Mouse (Mus musculus): ENCODE measurements at regions not wholly inside any gene's neighbourhood (a gene's known extent, or its start where the extent isn't known, plus 50 kb on each side); places are given as distances from the start of the nearest gene placed in this dataset.

- no peaks in the 10 kb centered on the region for H3K27me3 ChIP-seq (ENCODE audit: insufficient read depth, low read length)
- H3K9me3 ChIP-seq (ENCODE audit: low read length) = no peaks in the 10 kb centered on the region
- TF ChIP-seq CTCF (conservative IDR thresholded peaks at IDR 0.05; ENCODE audit: low read length) = no peak
- no peaks in the 10 kb centered on the region for H3K4me1 ChIP-seq (replicated peaks; ENCODE audit: low read depth, low read length)
- H3K4me3 ChIP-seq (replicated peaks; ENCODE audit: low read length) = no peak overlapping the region
- no peaks in the 10 kb centered on the region for H3K36me3 ChIP-seq (ENCODE audit: insufficient read depth, low read length)
These were observed 163.5 kb downstream of the Sem1 start for GRCm38 (mm10) chr6:6414654-6415610.

GRCm38 (mm10) chr6:6397997-6398396 lies 180.5 kb downstream of the Sem1 start:
- Histone ChIP-seq H3K27me3 (ENCODE audit: insufficient read depth, low read length) (no peaks in the 10 kb centered on the region), H3K36me3 (ENCODE audit: insufficient read depth, low read length) (no peaks in the 10 kb centered on the region), H3K9me3 (ENCODE audit: low read length) (no peaks in the 10 kb centered on the region), H3K4me3 (replicated peaks; ENCODE audit: low read length) (no peak overlapping the region), H3K4me1 (replicated peaks; ENCODE audit: low read depth, low read length) (no peaks in the 10 kb centered on the region)
- TF ChIP-seq POU5F1 (IDR thresholded peaks at IDR 0.05; ENCODE audit: borderline replicate concordance, low read length) = no peak
- TF ChIP-seq NANOG (IDR thresholded peaks at IDR 0.05; ENCODE audit: borderline replicate concordance, low read length) = no peak
- no peak for TF ChIP-seq CTCF (conservative IDR thresholded peaks at IDR 0.05; ENCODE audit: low read length)

DNA sequence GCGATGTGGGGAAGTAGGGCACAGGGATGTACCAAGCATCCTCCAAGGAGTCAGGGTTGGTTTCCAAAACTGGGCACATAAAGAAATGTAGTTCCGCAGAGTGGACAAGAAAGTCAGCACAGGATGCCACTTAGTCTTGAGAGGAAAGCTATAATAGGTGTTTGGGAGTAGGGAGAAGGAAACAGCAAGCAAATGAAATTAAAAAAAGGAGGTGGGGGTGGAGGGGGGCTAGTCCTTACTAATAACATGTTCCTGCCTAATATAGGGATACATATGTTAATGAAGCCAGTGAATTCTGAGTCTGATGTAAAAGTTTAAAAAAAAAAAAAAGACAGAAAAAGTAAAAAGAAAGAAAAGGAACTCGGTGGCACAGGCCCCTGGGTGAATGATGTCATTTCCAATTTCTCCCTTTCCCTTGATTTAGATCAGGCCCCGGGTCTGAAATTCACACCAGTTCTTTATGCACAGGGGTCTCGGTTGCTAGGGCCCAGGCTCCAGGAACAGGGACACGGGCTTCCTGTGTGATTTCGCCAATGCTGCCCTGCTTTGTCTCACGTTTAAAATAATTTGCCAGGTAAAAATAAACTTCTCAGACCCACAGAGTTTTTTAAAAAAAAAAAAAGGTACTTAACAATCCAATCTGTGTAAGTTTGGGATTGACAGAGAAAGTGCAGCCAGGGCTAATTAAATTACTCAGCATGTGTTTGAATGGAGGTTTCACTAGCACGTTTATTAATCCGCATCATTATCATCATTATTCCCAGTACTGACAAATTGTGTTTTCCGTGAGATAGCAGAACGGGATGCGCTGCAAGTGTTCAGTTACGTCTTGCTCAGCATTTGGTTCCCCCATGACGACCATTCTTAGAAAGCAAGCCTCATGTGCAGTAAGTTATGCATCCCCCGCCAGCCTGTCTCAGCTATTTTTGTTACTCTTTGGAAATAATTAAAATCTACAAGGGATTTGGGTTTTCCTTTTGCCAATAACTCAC lies 172.8 kb upstream of the Slc25a13 start:
- Histone ChIP-seq H3K36me3 (ENCODE audit: insufficient read depth, low read length) (no peaks in the 10 kb centered on the region), H3K27me3 (ENCODE audit: insufficient read depth, low read length) (no peaks in the 10 kb centered on the region), H3K4me3 (replicated peaks; ENCODE audit: low read length) (no peak overlapping the region), H3K9me3 (ENCODE audit: low read length) (no peaks in the 10 kb centered on the region), H3K4me1 (replicated peaks; ENCODE audit: low read depth, low read length) (no peaks in the 10 kb centered on the region)
- no peak for TF ChIP-seq NANOG (IDR thresholded peaks at IDR 0.05; ENCODE audit: borderline replicate concordance, low read length)
- no peak for TF ChIP-seq POU5F1 (IDR thresholded peaks at IDR 0.05; ENCODE audit: borderline replicate concordance, low read length)
- TF ChIP-seq CTCF (conservative IDR thresholded peaks at IDR 0.05; ENCODE audit: low read length) = no peak

GRCm38 (mm10) chr6:6388835-6389440 lies 172.0 kb upstream of the Slc25a13 start:
- TF ChIP-seq CTCF (conservative IDR thresholded peaks at IDR 0.05; ENCODE audit: low read length) = no peak
- TF ChIP-seq POU5F1 (IDR thresholded peaks at IDR 0.05; ENCODE audit: borderline replicate concordance, low read length) = no peak
- no peak for TF ChIP-seq NANOG (IDR thresholded peaks at IDR 0.05; ENCODE audit: borderline replicate concordance, low read length)
- no peaks in the 10 kb centered on the region for H3K9me3 ChIP-seq (ENCODE audit: low read length)
- no peaks in the 10 kb centered on the region for H3K27me3 ChIP-seq (ENCODE audit: insufficient read depth, low read length)
- H3K36me3 ChIP-seq (ENCODE audit: insufficient read depth, low read length) = no peaks in the 10 kb centered on the region
- H3K4me3 ChIP-seq (replicated peaks; ENCODE audit: low read length) = no peak overlapping the region
- H3K4me1 ChIP-seq (replicated peaks; ENCODE audit: low read depth, low read length) = no peaks in the 10 kb centered on the region

DNA sequence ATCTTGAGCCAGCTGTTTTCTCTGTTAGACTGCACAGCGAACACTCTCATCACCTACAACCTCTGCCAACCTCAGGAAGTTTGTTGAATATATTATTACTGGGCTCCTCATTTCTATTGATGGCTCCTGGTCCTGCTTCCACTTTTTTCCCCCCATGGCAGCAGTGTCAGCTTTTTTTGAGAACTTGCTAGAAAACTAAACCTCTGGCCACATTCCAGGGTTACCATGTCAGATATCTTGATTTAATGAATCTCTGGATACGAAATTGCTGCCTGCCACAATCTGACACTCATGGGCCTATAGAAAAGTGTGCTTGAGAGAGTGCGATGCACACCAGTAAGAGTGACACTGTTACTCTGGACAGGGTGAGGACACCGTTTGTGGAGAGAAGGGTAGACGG lies 170.6 kb upstream of the Slc25a13 start:
- H3K9me3 ChIP-seq (ENCODE audit: low read length) = no peaks in the 10 kb centered on the region
- TF ChIP-seq NANOG (IDR thresholded peaks at IDR 0.05; ENCODE audit: borderline replicate concordance, low read length) = no peak
- no peak for TF ChIP-seq CTCF (conservative IDR thresholded peaks at IDR 0.05; ENCODE audit: low read length)
- TF ChIP-seq POU5F1 (IDR thresholded peaks at IDR 0.05; ENCODE audit: borderline replicate concordance, low read length) = no peak
- H3K4me3 ChIP-seq (replicated peaks; ENCODE audit: low read length) = no peak overlapping the region
- no peaks in the 10 kb centered on the region for H3K36me3 ChIP-seq (ENCODE audit: insufficient read depth, low read length)
- no peaks in the 10 kb centered on the region for H3K4me1 ChIP-seq (replicated peaks; ENCODE audit: low read depth, low read length)
- H3K27me3 ChIP-seq (ENCODE audit: insufficient read depth, low read length) = no peaks in the 10 kb centered on the region

- H3K4me3 ChIP-seq (replicated peaks; ENCODE audit: low read length) = no peak overlapping the region
- no peaks in the 10 kb centered on the region for H3K36me3 ChIP-seq (ENCODE audit: insufficient read depth, low read length)
- no peaks in the 10 kb centered on the region for H3K4me1 ChIP-seq (replicated peaks; ENCODE audit: low read depth, low read length)
- TF ChIP-seq NANOG (IDR thresholded peaks at IDR 0.05; ENCODE audit: borderline replicate concordance, low read length) (no peak), POU5F1 (IDR thresholded peaks at IDR 0.05; ENCODE audit: borderline replicate concordance, low read length) (no peak)
- no peaks in the 10 kb centered on the region for H3K9me3 ChIP-seq (ENCODE audit: low read length)
- no peaks in the 10 kb centered on the region for H3K27me3 ChIP-seq (ENCODE audit: insufficient read depth, low read length)
These were observed 168.0 kb upstream of the Slc25a13 start for GRCm38 (mm10) chr6:6384971-6385370.

DNA sequence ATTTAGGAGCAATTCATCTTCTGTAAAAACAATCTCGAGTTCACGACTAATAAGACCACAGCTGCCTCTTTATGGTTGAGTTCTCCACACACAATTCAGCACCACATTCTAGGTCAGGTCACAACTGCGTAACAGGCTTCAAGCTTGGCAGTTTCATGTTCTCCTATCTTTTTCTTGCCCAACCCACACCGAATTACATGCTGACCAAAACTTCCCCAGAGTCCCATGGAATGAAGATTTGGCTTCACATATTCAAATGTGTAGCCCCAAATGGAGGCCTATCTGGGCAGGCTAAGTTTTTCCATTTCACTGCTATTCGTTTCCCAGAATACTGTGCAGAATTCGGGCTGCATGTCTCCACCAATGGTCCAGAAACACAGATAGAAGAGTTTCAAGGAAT lies 167.5 kb upstream of the Slc25a13 start:
- Histone ChIP-seq H3K27me3 (ENCODE audit: insufficient read depth, low read length) (no peaks in the 10 kb centered on the region), H3K9me3 (ENCODE audit: low read length) (no peaks in the 10 kb centered on the region), H3K4me1 (replicated peaks; ENCODE audit: low read depth, low read length) (no peaks in the 10 kb centered on the region), H3K4me3 (replicated peaks; ENCODE audit: low read length) (no peak overlapping the region), H3K36me3 (ENCODE audit: insufficient read depth, low read length) (no peaks in the 10 kb centered on the region)
- no peak for TF ChIP-seq NANOG (IDR thresholded peaks at IDR 0.05; ENCODE audit: borderline replicate concordance, low read length)

DNA sequence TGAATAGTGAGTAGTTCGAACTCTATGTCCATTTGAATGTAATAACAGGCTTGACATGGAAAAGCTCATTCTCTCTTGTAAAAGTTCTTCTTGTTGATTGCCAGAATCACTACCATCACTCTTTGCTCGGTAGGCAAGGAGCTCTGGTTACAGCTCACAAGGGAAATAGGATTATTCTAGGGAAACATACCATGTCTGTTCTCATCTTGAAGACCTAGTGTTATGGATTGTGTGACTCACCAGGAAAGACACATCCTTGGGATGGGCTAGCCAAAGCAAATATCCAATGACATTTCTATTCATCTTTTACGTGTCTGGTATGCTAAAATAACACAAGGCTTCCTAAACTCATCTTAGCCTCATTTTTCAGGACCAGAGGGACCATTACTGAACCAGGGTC lies 155.4 kb upstream of the Slc25a13 start:
- Histone ChIP-seq H3K27me3 (ENCODE audit: insufficient read depth, low read length) (no peaks in the 10 kb centered on the region), H3K9me3 (ENCODE audit: low read length) (no peaks in the 10 kb centered on the region), H3K36me3 (ENCODE audit: insufficient read depth, low read length) (no peaks in the 10 kb centered on the region), H3K4me1 (replicated peaks; ENCODE audit: low read depth, low read length) (no peaks in the 10 kb centered on the region), H3K4me3 (replicated peaks; ENCODE audit: low read length) (no peak overlapping the region)
- TF ChIP-seq NANOG (IDR thresholded peaks at IDR 0.05; ENCODE audit: borderline replicate concordance, low read length) (no peak), POU5F1 (IDR thresholded peaks at IDR 0.05; ENCODE audit: borderline replicate concordance, low read length) (no peak), CTCF (conservative IDR thresholded peaks at IDR 0.05; ENCODE audit: low read length) (no peak)
